Mouse (Mus musculus): ENCODE data around the gene Pik3r3. TPM values are rescaled to one million over a fixed set of nuclear protein-coding genes. Genes with fewer than 3 reads are reported as not detected.
A peak's percentile ranks its signal among the peaks of the same experiment; 100 is the strongest.
"Not testable (repeated sequence)": the region's sequence is repeated elsewhere in the genome, so short reads cannot be mapped to it uniquely, and the experiment has no call there.

Pik3r3 gene
- total RNA-seq, 2 experiments from 2014 or later, result 37.2 to 42.8 TPM

- TF ChIP-seq CTCF (IDR thresholded peaks at IDR 0.05), result no peak
- intact Hi-C loops (cut with DNase I), result loop anchor here (1.0 to 2.0 kb wide), 2 partner anchors 21 to 46 kb away; no protein-coding TSS in a partner anchor
- Histone ChIP-seq H3K4me3 (peak overlapping the region; percentile 54), H3K27ac (peak overlapping the region; percentile 98)
- DNase-seq (ENCODE audit: extremely low spot score in 1 of 2, low spot score in 2 of 2), result peak in 1 of 2 experiments; percentile 15
Measured at GRCm38 (mm10) chr4:116221996-116222842, 801 bp downstream of the Pik3r3 start.

GRCm38 (mm10) chr4:116222843-116223119 lies 1.4 kb downstream of the Pik3r3 start:
- peak overlapping the region; percentile 54 for H3K4me3 ChIP-seq
- intact Hi-C loops (cut with DNase I), result no loop called here
- DNase-seq (ENCODE audit: extremely low spot score in 1 of 2, low spot score in 2 of 2), result no peak
- TF ChIP-seq CTCF (IDR thresholded peaks at IDR 0.05), result no peak
- H3K27ac ChIP-seq, result peak overlapping the region; percentile 98

GRCm38 (mm10) chr4:116243377-116243776 lies 22.0 kb downstream of the Pik3r3 start:
- DNase-seq (ENCODE audit: extremely low spot score in 1 of 2, low spot score in 2 of 2), result no peak
- intact Hi-C loops (cut with DNase I), result loop anchor here (2.0 kb wide), 1 partner anchor 23 kb away; the partner anchor contains the start of gene Pik3r3
- Histone ChIP-seq H3K27ac (no peak overlapping the region), H3K4me3 (no peak overlapping the region)
- TF ChIP-seq CTCF (IDR thresholded peaks at IDR 0.05), result no peak

- intact Hi-C loops (cut with DNase I), result no loop called here
- TF ChIP-seq CTCF (IDR thresholded peaks at IDR 0.05), result no peak
- Histone ChIP-seq H3K4me3 (no peak overlapping the region), H3K27ac (no peak overlapping the region)
- DNase-seq (ENCODE audit: extremely low spot score in 1 of 2, low spot score in 2 of 2), result no peak
Measured at GRCm38 (mm10) chr4:116244240-116244639, 22.8 kb downstream of the Pik3r3 start.

- H3K4me3 ChIP-seq; DNase-seq (ENCODE audit: extremely low spot score in 1 of 2, low spot score in 2 of 2); intact Hi-C loops (cut with DNase I); H3K27ac ChIP-seq: not testable (repeated sequence)
- peak; percentile 44 for TF ChIP-seq CTCF (IDR thresholded peaks at IDR 0.05)
Measured at GRCm38 (mm10) chr4:116245926-116246325, 24.5 kb downstream of the Pik3r3 start.

- intact Hi-C loops (cut with DNase I), result no loop called here
- H3K4me3 ChIP-seq, result no peak overlapping the region
- no peak overlapping the region for H3K27ac ChIP-seq
- TF ChIP-seq CTCF (IDR thresholded peaks at IDR 0.05), result no peak
- no peak for DNase-seq (ENCODE audit: extremely low spot score in 1 of 2, low spot score in 2 of 2)
Measured at GRCm38 (mm10) chr4:116249986-116250385, 28.6 kb downstream of the Pik3r3 start.

- Histone ChIP-seq H3K4me3 (no peak overlapping the region), H3K27ac (no peak overlapping the region)
- intact Hi-C loops (cut with DNase I), result no loop called here
- no peak; the same call in 1 of the 2 replicates for TF ChIP-seq CTCF (IDR thresholded peaks at IDR 0.05)
- DNase-seq (ENCODE audit: extremely low spot score in 1 of 2, low spot score in 2 of 2), result no peak
Measured at GRCm38 (mm10) chr4:116268220-116268619, 46.8 kb downstream of the Pik3r3 start.

- Histone ChIP-seq H3K4me3 (no peak overlapping the region), H3K27ac (no peak overlapping the region)
- intact Hi-C loops (cut with DNase I), result loop anchor here (1.0 kb wide), 1 partner anchor 113 kb away; no protein-coding TSS in a partner anchor
- peak; percentile 50 for TF ChIP-seq CTCF (IDR thresholded peaks at IDR 0.05)
- no peak for DNase-seq (ENCODE audit: extremely low spot score in 1 of 2, low spot score in 2 of 2)
Measured at GRCm38 (mm10) chr4:116282211-116282610, 60.8 kb downstream of the Pik3r3 start.

- intact Hi-C loops (cut with DNase I), result no loop called here
- Histone ChIP-seq H3K27ac (no peak overlapping the region), H3K4me3 (no peak overlapping the region)
- no peak for TF ChIP-seq CTCF (IDR thresholded peaks at IDR 0.05)
- peak; percentile 32 to 54 for DNase-seq (ENCODE audit: extremely low spot score in 1 of 2, low spot score in 2 of 2)
Measured at GRCm38 (mm10) chr4:116291561-116291960, 70.1 kb downstream of the Pik3r3 start.

GRCm38 (mm10) chr4:116293296-116293695 lies 71.9 kb downstream of the Pik3r3 start:
- no peak for TF ChIP-seq CTCF (IDR thresholded peaks at IDR 0.05)
- Histone ChIP-seq H3K4me3 (no peak overlapping the region), H3K27ac (no peak overlapping the region)
- intact Hi-C loops (cut with DNase I), result no loop called here
- no peak for DNase-seq (ENCODE audit: extremely low spot score in 1 of 2, low spot score in 2 of 2)

GRCm38 (mm10) chr4:116300878-116301355 lies 79.5 kb downstream of the Pik3r3 start:
- no peak for TF ChIP-seq CTCF (IDR thresholded peaks at IDR 0.05)
- peak overlapping the region; percentile 13 for H3K27ac ChIP-seq
- no peak for DNase-seq (ENCODE audit: extremely low spot score in 1 of 2, low spot score in 2 of 2)
- intact Hi-C loops (cut with DNase I), result no loop called here
- H3K4me3 ChIP-seq, result no peak overlapping the region

- H3K27ac ChIP-seq, result no peak overlapping the region
- no peak overlapping the region for H3K4me3 ChIP-seq
- DNase-seq (ENCODE audit: extremely low spot score in 1 of 2, low spot score in 2 of 2), result no peak
- no peak for TF ChIP-seq CTCF (IDR thresholded peaks at IDR 0.05)
- intact Hi-C loops (cut with DNase I), result no loop called here
Measured at GRCm38 (mm10) chr4:116304551-116304950, 83.1 kb downstream of the Pik3r3 start.

- DNase-seq (ENCODE audit: extremely low spot score in 1 of 2, low spot score in 2 of 2), result no peak
- intact Hi-C loops (cut with DNase I), result no loop called here
- TF ChIP-seq CTCF (IDR thresholded peaks at IDR 0.05), result no peak
Measured at GRCm38 (mm10) chr4:116317575-116317974, 96.2 kb downstream of the Pik3r3 start.

More at GRCm38 (mm10) chr4:116317575-116317974, 96.2 kb downstream of the Pik3r3 start:
- no peak overlapping the region for H3K27ac ChIP-seq
- no peak overlapping the region for H3K4me3 ChIP-seq

All from left cerebral cortex, adult 2 months (tissue).